Mouse (Mus musculus): ENCODE measurements around the gene Syngr3.

DNA sequence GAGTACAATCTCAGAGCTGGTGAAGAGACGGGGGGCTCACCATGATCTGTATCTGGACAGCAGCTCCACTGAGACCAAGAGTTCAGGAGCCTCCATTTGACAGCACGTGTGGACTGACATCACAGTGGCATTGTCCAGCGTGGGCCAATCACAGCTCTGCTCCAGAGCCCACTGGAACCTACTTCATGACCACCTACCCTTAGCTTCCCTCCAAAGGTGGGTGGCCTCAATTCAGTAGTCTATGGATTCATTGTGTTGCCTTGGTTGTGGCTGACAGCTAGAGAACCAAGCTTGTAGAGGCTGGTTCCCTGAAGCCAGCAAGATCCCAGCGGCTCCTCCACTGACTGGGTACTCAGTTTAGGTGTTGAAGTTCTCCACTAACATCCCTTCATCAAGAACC is 28.2 kb upstream of the Syngr3 start, which contains the start of the genes Rnf151 and Rps2:
- no peak for TF ChIP-seq CTCF (IDR thresholded peaks at IDR 0.05; ENCODE audit: control insufficient read depth, insufficient read depth, insufficient replicate concordance, low read depth, low read length)
- peak; percentile 84; the same call in 1 of the 2 replicates for TF ChIP-seq POLR2A (IDR thresholded peaks at IDR 0.05; ENCODE audit: control insufficient read depth, low read depth, low read length)

Data from testis, adult 2 months (tissue).